Mouse (Mus musculus) cerebellum, adult 8-10 months (tissue): ENCODE measurements at regions not wholly inside any gene's neighbourhood (a gene's known extent, or its start where the extent isn't known, plus 50 kb on each side); places are given as distances from the start of the nearest gene placed in this dataset.
"Not testable (repeated sequence)": the region's sequence is repeated elsewhere in the genome, so short reads cannot be mapped to it uniquely, and the experiment has no call there.

Experiments used
- DNase-seq: peaks from one replicate; pipeline ENCODE4 v3.0.0; 2022

GRCm38 (mm10) chr15:96031085-96031780 lies 240.6 kb downstream of the Ano6 start:
- DNase-seq: no peak

GRCm38 (mm10) chr15:96035273-96035672 lies 244.6 kb downstream of the Ano6 start:
- DNase-seq: no peak

- DNase-seq: no peak
These were observed 241.8 kb upstream of the Arid2 start for GRCm38 (mm10) chr15:96045561-96045960.

- no peak for DNase-seq
These were observed 240.7 kb upstream of the Arid2 start for GRCm38 (mm10) chr15:96046651-96047050.

GRCm38 (mm10) chr15:96050416-96050815 lies 236.9 kb upstream of the Arid2 start:
- no peak for DNase-seq

- no peak for DNase-seq
These were observed 234.7 kb upstream of the Arid2 start for GRCm38 (mm10) chr15:96052586-96052985.

GRCm38 (mm10) chr15:96055361-96055760 lies 232.0 kb upstream of the Arid2 start:
- DNase-seq: no peak

- no peak for DNase-seq
These were observed 231.4 kb upstream of the Arid2 start for GRCm38 (mm10) chr15:96055796-96056473.

GRCm38 (mm10) chr15:96059623-96060022 lies 227.7 kb upstream of the Arid2 start:
- no peak for DNase-seq

GRCm38 (mm10) chr15:96064499-96065217 lies 222.7 kb upstream of the Arid2 start:
- no peak for DNase-seq

- DNase-seq: no peak
These were observed 211.7 kb upstream of the Arid2 start for GRCm38 (mm10) chr15:96075615-96076014.

- no peak for DNase-seq
These were observed 209.6 kb upstream of the Arid2 start for GRCm38 (mm10) chr15:96077756-96078155.

- DNase-seq: no peak
These were observed 208.7 kb upstream of the Arid2 start for GRCm38 (mm10) chr15:96078580-96078979.

- DNase-seq: no peak
These were observed 197.6 kb upstream of the Arid2 start for GRCm38 (mm10) chr15:96089676-96090075.

GRCm38 (mm10) chr15:96096438-96096837 lies 190.9 kb upstream of the Arid2 start:
- DNase-seq: no peak

GRCm38 (mm10) chr15:96098821-96099220 lies 188.5 kb upstream of the Arid2 start:
- no peak for DNase-seq

- not testable (repeated sequence) for DNase-seq
These were observed 187.3 kb upstream of the Arid2 start for GRCm38 (mm10) chr15:96099844-96100640.

GRCm38 (mm10) chr15:96103737-96104136 lies 183.6 kb upstream of the Arid2 start:
- no peak for DNase-seq

- DNase-seq: no peak
These were observed 179.8 kb upstream of the Arid2 start for GRCm38 (mm10) chr15:96107503-96107902.

- no peak for DNase-seq
These were observed 174.2 kb upstream of the Arid2 start for GRCm38 (mm10) chr15:96113091-96113490.

- DNase-seq: no peak
These were observed 172.7 kb upstream of the Arid2 start for GRCm38 (mm10) chr15:96114616-96115015.

- no peak for DNase-seq
These were observed 172.1 kb upstream of the Arid2 start for GRCm38 (mm10) chr15:96115196-96115595.

- DNase-seq: no peak
These were observed 168.1 kb upstream of the Arid2 start for GRCm38 (mm10) chr15:96119240-96119639.
